Mouse (Mus musculus): Measurements from ENCODE around the gene Elmo3. TPM values are rescaled to one million over a fixed set of nuclear protein-coding genes. Genes with fewer than 3 reads are reported as not detected.
A peak's percentile ranks its signal among the peaks of the same experiment; 100 is the strongest.

Elmo3 gene
- polyA plus RNA-seq, 1 experiment: 1.5 TPM

DNA sequence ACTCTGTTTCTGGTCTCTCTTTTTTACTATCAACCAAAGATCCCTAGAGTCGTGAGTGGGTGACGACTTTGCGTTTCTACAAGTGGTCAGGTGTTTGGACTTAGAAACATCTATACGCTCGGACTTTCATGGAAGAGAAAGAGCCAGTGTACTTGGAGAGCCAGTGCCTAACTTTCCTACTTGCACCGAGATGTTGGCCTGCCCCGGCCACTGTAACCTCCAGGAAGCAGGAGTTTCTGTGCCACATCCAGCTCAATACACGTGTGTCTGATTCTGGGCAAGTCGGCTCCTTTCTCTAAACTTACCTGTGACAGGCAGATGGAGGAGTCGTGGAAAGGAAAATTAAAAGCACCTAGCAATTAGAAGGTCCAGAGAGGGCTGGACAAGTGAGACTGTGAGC, 29.6 kb upstream of the Elmo3 start, which contains the start of gene Nol3:
Gene Nol3, plus strand, starts transcription at position 301 of the 400 bp plus-strand sequence.
- peak within 1 kb of the TSS; percentile 50 for H3K4me3 ChIP-seq (ENCODE audit: insufficient read depth, low read length)
- no peak within 1 kb of the TSS for H3K27ac ChIP-seq (ENCODE audit: insufficient read depth, low read depth, low read length)
- TF ChIP-seq POLR2A (IDR thresholded peaks at IDR 0.05; ENCODE audit: borderline replicate concordance, low read depth, low read length) (no peak), CTCF (IDR thresholded peaks at IDR 0.05; ENCODE audit: low read depth, low read length) (no peak)
- peaks cover 3% of the 10 kb centered on the region; the same call in 1 of the 2 replicates for H3K4me1 ChIP-seq (ENCODE audit: control insufficient read depth, insufficient read depth, low read length)

DNA sequence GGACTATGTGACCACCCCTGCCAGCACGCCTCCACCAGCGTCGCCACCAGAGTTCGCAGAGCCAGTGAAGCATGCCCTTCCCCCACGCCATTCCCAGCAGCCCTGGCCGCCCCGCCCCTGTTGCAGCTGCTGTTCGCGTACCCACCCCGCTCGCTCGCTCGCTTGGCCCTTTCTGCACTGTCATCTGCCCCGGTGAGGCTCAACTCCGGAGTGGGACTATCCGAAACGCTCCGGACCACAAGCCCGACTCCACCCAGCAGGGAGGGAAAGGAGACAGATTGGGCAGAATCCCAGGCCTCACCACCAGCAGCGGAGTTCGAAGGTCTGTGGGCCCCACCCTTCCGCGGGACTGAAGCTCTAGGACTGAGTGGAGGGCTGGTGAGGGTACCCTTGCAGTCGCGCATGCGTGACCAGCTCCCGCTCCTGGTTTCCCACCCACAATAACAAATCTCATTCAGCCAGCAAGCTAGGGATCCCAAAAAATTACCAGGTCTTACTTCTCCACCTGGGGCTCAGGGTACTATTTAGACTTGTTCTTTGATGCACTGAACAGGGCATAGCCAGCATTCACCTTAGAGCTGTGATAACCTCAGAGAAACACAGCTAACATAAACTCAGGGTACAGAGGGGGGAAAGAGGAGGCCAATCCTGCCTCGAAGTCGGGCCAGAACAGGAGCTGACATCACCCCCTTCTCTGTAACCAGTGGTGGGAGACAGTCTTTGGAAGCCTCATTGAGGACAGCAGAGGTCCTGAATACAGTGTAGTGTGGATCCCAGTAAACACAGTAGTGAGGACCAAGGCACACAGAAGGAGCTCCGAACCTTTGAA, 28.9 kb upstream of the Elmo3 start:
- Histone ChIP-seq H3K4me3 (ENCODE audit: insufficient read depth, low read length) (peak overlapping the region; percentile 50), H3K4me1 (ENCODE audit: control insufficient read depth, insufficient read depth, low read length) (peaks cover 3% of the 10 kb centered on the region; the same call in 1 of the 2 replicates), H3K27ac (ENCODE audit: insufficient read depth, low read depth, low read length) (no peak overlapping the region)
- TF ChIP-seq CTCF (IDR thresholded peaks at IDR 0.05; ENCODE audit: low read depth, low read length) (no peak), POLR2A (IDR thresholded peaks at IDR 0.05; ENCODE audit: borderline replicate concordance, low read depth, low read length) (no peak)

DNA sequence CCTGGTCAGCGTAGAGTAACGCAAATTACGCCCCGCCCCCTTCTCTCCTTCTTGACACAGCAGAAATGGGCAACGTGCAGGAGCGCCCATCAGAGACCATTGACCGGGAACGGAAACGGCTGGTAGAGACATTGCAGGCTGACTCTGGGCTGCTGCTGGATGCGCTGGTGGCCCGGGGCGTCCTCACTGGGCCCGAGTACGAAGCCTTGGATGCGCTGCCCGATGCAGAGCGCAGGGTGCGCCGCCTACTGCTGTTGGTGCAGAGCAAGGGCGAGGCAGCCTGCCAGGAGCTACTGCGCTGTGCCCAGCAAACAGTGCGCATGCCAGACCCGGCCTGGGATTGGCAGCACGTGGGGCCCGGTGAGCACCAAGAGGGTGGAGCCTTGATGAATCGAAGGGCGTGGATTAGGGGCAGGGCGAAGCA, 26.5 kb upstream of the Elmo3 start:
- no peak overlapping the region for H3K27ac ChIP-seq (ENCODE audit: insufficient read depth, low read depth, low read length)
- peak overlapping the region; percentile 27 for H3K4me3 ChIP-seq (ENCODE audit: insufficient read depth, low read length)
- peaks cover 3% of the 10 kb centered on the region; the same call in 1 of the 2 replicates for H3K4me1 ChIP-seq (ENCODE audit: control insufficient read depth, insufficient read depth, low read length)
- TF ChIP-seq CTCF (IDR thresholded peaks at IDR 0.05; ENCODE audit: low read depth, low read length): no peak
- no peak for TF ChIP-seq POLR2A (IDR thresholded peaks at IDR 0.05; ENCODE audit: borderline replicate concordance, low read depth, low read length)

DNA sequence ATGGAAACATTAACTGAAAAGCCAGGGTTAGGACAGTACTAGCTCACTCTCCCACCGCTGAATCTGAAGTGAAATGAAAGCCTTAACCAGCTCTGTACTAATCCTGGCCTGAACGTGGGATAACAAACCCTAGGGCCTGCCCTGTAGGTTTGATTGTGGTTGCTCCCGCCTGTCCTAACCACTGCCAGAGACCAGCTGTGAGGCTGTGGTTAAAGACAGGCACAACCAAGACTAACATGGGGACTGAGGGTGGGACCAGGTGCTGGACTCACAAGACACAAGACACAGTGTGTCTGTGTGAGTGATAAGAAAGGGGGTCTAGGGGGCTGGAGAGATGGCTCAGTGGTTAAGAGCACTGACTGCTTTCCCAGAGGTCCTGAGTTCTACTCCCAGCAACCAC, 24.8 kb upstream of the Elmo3 start:
- Histone ChIP-seq H3K27ac (ENCODE audit: insufficient read depth, low read depth, low read length) (no peak overlapping the region), H3K4me1 (ENCODE audit: control insufficient read depth, insufficient read depth, low read length) (peaks cover 3% of the 10 kb centered on the region; the same call in 1 of the 2 replicates), H3K4me3 (ENCODE audit: insufficient read depth, low read length) (no peak overlapping the region)
- no peak for TF ChIP-seq POLR2A (IDR thresholded peaks at IDR 0.05; ENCODE audit: borderline replicate concordance, low read depth, low read length)
- TF ChIP-seq CTCF (IDR thresholded peaks at IDR 0.05; ENCODE audit: low read depth, low read length): no peak

DNA sequence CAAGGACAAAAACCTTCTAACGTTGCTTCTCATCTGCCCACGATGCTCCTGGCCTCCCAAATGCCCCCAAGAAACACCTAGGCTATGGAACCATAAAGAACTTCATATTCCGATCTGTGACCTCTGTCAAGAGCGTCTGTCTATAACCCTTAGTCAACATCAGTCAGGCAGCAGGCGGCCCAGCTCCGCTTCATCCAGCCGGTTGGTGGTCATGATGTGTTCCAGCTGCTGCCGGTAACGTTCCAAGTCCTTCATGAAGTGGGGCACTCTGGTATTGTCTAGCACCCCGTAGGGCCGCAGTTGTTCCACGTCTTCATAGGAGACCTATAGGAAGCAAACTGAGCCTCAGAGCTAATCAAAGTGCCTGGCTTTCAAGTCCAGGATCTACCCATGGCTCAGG, 23.6 kb upstream of the Elmo3 start:
- H3K4me3 ChIP-seq (ENCODE audit: insufficient read depth, low read length): no peak overlapping the region
- H3K4me1 ChIP-seq (ENCODE audit: control insufficient read depth, insufficient read depth, low read length): peaks cover 3% of the 10 kb centered on the region; the same call in 1 of the 2 replicates
- TF ChIP-seq CTCF (IDR thresholded peaks at IDR 0.05; ENCODE audit: low read depth, low read length) (no peak), POLR2A (IDR thresholded peaks at IDR 0.05; ENCODE audit: borderline replicate concordance, low read depth, low read length) (no peak)
- no peak overlapping the region for H3K27ac ChIP-seq (ENCODE audit: insufficient read depth, low read depth, low read length)

DNA sequence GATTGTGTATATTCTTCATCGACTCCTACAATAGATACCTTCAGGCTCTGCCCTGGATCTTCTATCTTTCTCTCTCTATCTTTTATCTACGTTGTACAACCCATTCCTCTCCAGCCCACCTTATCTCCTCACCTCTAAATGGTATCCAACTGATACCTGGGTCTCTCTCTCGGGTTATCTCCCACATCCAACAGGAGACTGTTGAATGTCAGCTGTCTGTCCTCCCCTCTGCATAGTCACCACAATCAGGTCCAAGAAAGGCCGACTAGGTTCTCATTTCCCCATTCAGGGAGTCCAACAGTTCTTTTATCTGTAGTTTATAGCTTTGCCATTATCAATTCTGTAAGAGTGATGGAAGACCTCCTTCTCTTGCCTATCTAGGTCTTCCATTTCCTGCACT, 23.2 kb upstream of the Elmo3 start:
- peaks cover 3% of the 10 kb centered on the region; the same call in 1 of the 2 replicates for H3K4me1 ChIP-seq (ENCODE audit: control insufficient read depth, insufficient read depth, low read length)
- H3K4me3 ChIP-seq (ENCODE audit: insufficient read depth, low read length): no peak overlapping the region
- no peak overlapping the region for H3K27ac ChIP-seq (ENCODE audit: insufficient read depth, low read depth, low read length)
- TF ChIP-seq POLR2A (IDR thresholded peaks at IDR 0.05; ENCODE audit: borderline replicate concordance, low read depth, low read length) (no peak), CTCF (IDR thresholded peaks at IDR 0.05; ENCODE audit: low read depth, low read length) (no peak)

DNA sequence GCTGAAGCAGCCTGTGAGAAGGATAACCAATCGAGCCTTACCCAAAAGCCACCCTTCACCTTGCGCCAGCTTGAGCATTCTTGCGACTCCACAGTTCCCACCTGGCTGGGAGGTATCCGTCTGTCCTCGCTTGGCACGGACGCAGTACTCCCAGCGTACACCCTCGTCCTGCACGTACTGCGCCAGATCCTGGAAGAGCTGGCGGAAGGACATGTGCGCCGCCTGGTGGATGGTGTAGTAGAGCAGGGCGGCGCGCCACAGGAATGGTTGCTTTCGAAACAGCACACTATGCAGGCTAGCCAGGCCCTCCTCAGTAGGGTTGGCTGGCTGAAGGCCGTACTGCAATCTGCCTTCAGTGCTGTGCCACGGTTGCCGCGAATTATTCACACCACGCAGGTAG, 22.3 kb upstream of the Elmo3 start:
- no peak overlapping the region for H3K4me3 ChIP-seq (ENCODE audit: insufficient read depth, low read length)
- H3K4me1 ChIP-seq (ENCODE audit: control insufficient read depth, insufficient read depth, low read length): peaks cover 3% of the 10 kb centered on the region; the same call in 1 of the 2 replicates
- no peak for TF ChIP-seq POLR2A (IDR thresholded peaks at IDR 0.05; ENCODE audit: borderline replicate concordance, low read depth, low read length)
- no peak; the same call in 1 of the 2 replicates for TF ChIP-seq CTCF (IDR thresholded peaks at IDR 0.05; ENCODE audit: low read depth, low read length)

DNA sequence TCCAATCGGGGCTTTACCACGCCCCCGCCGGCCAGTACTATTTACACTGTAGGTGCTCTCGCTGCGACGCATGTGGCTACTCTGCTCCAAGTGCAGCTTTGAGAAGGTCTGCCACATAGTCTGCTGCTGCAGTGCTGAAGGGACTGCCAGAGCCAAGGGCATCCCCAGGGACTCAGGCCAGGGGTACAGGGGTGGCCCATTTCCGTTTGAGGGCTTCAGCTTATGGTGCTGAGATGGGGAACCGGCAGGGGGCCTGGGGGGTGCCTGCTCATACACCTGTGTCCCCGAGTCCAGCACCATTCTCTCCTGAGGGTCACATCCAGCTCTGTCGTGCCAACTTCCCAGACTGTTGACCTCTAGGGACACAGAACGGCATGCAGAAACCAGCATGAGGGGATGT, 19.9 kb upstream of the Elmo3 start:
- Histone ChIP-seq H3K27ac (ENCODE audit: insufficient read depth, low read depth, low read length) (no peak overlapping the region), H3K4me1 (ENCODE audit: control insufficient read depth, insufficient read depth, low read length) (peaks cover 9% of the 10 kb centered on the region; the same call in 1 of the 2 replicates), H3K4me3 (ENCODE audit: insufficient read depth, low read length) (no peak overlapping the region)
- no peak for TF ChIP-seq CTCF (IDR thresholded peaks at IDR 0.05; ENCODE audit: low read depth, low read length)

More for the DNA sequence above, 22.3 kb upstream of the Elmo3 start:
- H3K27ac ChIP-seq (ENCODE audit: insufficient read depth, low read depth, low read length): no peak overlapping the region

DNA sequence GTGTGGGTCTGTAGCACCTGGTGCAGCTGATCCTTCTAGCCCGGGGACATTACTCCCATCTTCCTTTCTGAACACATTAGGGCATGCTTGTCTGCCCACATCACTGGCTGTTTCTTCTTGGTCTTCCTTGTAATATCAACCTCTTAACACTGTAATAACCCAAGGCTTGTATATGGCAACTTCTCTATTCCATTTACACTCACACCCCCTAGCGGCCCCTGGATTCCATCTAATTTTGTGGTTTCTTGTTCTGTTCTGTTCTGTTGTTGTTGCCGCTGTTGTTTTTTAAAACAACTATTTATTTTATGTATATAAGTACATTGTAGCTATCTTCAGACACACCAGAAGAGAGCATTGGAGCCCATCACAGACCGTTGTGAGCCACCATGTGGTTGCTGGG, 18.5 kb upstream of the Elmo3 start:
- Histone ChIP-seq H3K4me1 (ENCODE audit: control insufficient read depth, insufficient read depth, low read length) (peaks cover 10% of the 10 kb centered on the region; the same call in 1 of the 2 replicates), H3K4me3 (ENCODE audit: insufficient read depth, low read length) (no peak overlapping the region)
- TF ChIP-seq POLR2A (IDR thresholded peaks at IDR 0.05; ENCODE audit: borderline replicate concordance, low read depth, low read length): no peak
- TF ChIP-seq CTCF (IDR thresholded peaks at IDR 0.05; ENCODE audit: low read depth, low read length): no peak

DNA sequence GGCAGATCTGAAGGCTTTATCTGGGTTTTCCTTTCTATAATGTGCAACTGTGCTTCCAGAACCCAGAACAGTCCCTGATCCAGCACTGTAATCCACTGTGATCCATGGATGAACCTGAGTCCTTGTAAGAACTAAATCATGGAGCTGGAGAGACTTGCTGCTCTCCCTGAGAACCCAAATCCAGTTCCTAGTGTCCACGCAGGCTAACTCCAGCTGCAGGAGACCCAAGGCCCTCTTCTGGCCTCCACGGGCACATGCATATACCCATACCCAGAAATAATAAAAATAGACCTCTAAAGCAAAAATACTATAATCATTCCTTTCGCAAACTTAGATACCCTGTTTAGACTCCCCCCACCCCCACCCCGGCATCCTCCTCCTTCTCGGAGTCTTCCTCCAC, 17.2 kb upstream of the Elmo3 start:
- TF ChIP-seq CTCF (IDR thresholded peaks at IDR 0.05; ENCODE audit: low read depth, low read length) (no peak), POLR2A (IDR thresholded peaks at IDR 0.05; ENCODE audit: borderline replicate concordance, low read depth, low read length) (no peak)
- Histone ChIP-seq H3K4me3 (ENCODE audit: insufficient read depth, low read length) (no peak overlapping the region), H3K27ac (ENCODE audit: insufficient read depth, low read depth, low read length) (no peak overlapping the region), H3K4me1 (ENCODE audit: control insufficient read depth, insufficient read depth, low read length) (peaks cover 10% of the 10 kb centered on the region; the same call in 1 of the 2 replicates)

More for the DNA sequence above, 18.5 kb upstream of the Elmo3 start:
- H3K27ac ChIP-seq (ENCODE audit: insufficient read depth, low read depth, low read length): no peak overlapping the region

Measured in bone marrow macrophage, adult 2 months (primary cell).